Mouse (Mus musculus): ENCODE measurements around the gene Nanos3.

GRCm38 (mm10) chr8:84176560-84176959 lies 8.5 kb downstream of the Nanos3 start:
- TF ChIP-seq CTCF (conservative IDR thresholded peaks at IDR 0.05; ENCODE audit: low read length) (no peak), POU5F1 (IDR thresholded peaks at IDR 0.05; ENCODE audit: borderline replicate concordance, low read length) (no peak), NANOG (IDR thresholded peaks at IDR 0.05; ENCODE audit: borderline replicate concordance, low read length) (no peak)

Data from E14TG2a.4 (cell line).